Mouse (Mus musculus) neural tube, embryonic 14.5 days (tissue): ENCODE data around the gene Pilra. TPM values are rescaled to one million over a fixed set of nuclear protein-coding genes. Genes with fewer than 3 reads are reported as not detected.

ENCODE experiments used
- ATAC-seq: fragments of 200-750 bp; cut with Nextera tagmentation; 2 replicates; pipeline ENCODE4 v1.8.0; 2017; ENCODE audit warnings: low read depth, mild to moderate bottlenecking, moderate TSS enrichment, moderate library complexity
- H3K27ac ChIP-seq: fragments of 300-500 bp; sonication (generic); 2 replicates; pipeline ENCODE4 v1.5.1; 2014; ENCODE audit warnings: low read depth, mild to moderate bottlenecking, control low read depth, low read length, moderate library complexity, mixed read lengths
- H3K27me3 ChIP-seq: fragments of 300-500 bp; sonication (generic); 2 replicates; pipeline ENCODE4 v1.6.1; 2014; ENCODE audit warnings: low read length; ENCODE audit not compliant: control insufficient read depth, insufficient read depth
- H3K36me3 ChIP-seq: fragments of 300-500 bp; sonication (generic); 2 replicates; pipeline ENCODE4 v1.6.1; 2014; ENCODE audit warnings: low read length, mixed read lengths; ENCODE audit not compliant: control insufficient read depth, insufficient read depth
- H3K4me1 ChIP-seq: fragments of 300-500 bp; sonication (generic); 2 replicates; pipeline ENCODE4 v1.6.1; 2014; ENCODE audit warnings: low read length; ENCODE audit not compliant: control insufficient read depth, insufficient read depth
- H3K4me2 ChIP-seq: fragments of 300-500 bp; sonication (generic); 2 replicates; pipeline ENCODE4 v1.6.1; 2014; ENCODE audit warnings: mild to moderate bottlenecking, low read depth, low read length, control low read depth
- H3K4me3 ChIP-seq: fragments of 300-500 bp; sonication (generic); 2 replicates; pipeline ENCODE4 v1.5.1; 2014; ENCODE audit warnings: low read depth, low read length, control low read depth, mixed read lengths
- H3K9ac ChIP-seq: fragments of 300-500 bp; sonication (generic); replicated peaks from 2 replicates; pipeline ENCODE4 v1.6.1; 2014; ENCODE audit warnings: low read depth, mild to moderate bottlenecking, control low read depth, low read length, mixed read lengths
- H3K9me3 ChIP-seq: fragments of 300-500 bp; sonication (generic); 2 replicates; pipeline ENCODE4 v1.6.1; 2016; ENCODE audit warnings: low read length; ENCODE audit not compliant: control insufficient read depth
- WGBS: fragments of 180-500 bp; shearing (Covaris S2); extraction: QIAGEN DNeasy Blood & Tissue Kit; methylation state at CpG from one replicate; pipeline ENCODE4 v1.1.7; 2014; 5-methylcytosine and 5-hydroxymethylcytosine counted together
- polyA plus RNA-seq: library from polyadenylated mRNA; unstranded; fragments of >200 nt; fragmentation: Nextera tagmentation; extraction: Ambion mirVana; gene quantifications from 2 replicates; pipeline ENCODE4 v1.2.1, GENCODE M21; 2014

Gene Pilra
- polyA plus RNA-seq, 1 experiment from 2014 or later: not detected

DNA sequence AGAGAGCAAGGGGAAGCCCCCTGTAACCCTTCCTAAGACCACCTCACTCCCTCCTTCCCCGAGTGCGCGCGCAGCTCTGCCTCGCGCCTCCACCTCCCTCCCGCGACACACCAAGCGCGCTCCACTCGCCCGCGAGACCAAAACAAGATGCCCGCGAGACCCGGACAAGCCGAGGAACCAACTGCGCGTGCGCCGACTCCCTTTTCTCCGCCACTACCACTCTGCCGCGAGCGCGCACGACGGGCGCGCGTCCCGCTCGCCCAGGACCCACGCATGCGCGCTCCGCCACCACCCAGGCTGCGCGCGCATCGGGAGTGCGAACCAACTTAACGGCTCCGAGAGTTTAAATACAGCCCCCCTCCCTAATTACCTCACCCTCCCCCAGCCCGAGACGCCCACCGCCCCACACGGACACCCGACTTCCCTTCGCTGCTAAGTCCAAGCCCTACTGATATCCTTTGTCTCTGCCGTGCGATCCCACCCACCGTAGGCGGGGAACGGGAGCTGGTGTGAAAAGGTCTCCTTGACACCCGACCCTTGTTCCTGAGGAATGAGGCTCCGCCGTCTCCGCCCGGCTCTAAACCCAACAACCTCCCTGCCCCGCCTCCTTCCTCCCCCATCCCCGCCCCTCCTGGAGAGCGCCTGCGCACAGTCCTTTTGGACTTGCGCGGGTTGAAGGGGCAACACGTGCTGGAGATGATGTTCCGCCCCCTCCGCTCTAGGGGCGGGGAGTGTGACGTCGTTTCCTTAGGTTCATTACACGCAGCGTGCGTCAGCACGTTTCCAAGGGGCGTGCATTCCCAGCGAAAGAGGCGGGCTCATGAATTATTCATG lies 49.8 kb downstream of the Pilra start:
- Histone ChIP-seq H3K4me2 (peak overlapping the region; percentile 76), H3K36me3 (peaks cover 19% of the 10 kb centered on the region; the same call in 1 of the 2 replicates), H3K4me3 (peak overlapping the region; percentile 82), H3K9ac (peak overlapping the region; percentile 85), H3K4me1 (peaks cover 24% of the 10 kb centered on the region), H3K9me3 (no peaks in the 10 kb centered on the region), H3K27ac (peak overlapping the region; percentile 97), H3K27me3 (no peaks in the 10 kb centered on the region)
- under 1% methylated on average over 78 of the region's 79 CpGs for WGBS
- peak; percentile 80 for ATAC-seq

DNA sequence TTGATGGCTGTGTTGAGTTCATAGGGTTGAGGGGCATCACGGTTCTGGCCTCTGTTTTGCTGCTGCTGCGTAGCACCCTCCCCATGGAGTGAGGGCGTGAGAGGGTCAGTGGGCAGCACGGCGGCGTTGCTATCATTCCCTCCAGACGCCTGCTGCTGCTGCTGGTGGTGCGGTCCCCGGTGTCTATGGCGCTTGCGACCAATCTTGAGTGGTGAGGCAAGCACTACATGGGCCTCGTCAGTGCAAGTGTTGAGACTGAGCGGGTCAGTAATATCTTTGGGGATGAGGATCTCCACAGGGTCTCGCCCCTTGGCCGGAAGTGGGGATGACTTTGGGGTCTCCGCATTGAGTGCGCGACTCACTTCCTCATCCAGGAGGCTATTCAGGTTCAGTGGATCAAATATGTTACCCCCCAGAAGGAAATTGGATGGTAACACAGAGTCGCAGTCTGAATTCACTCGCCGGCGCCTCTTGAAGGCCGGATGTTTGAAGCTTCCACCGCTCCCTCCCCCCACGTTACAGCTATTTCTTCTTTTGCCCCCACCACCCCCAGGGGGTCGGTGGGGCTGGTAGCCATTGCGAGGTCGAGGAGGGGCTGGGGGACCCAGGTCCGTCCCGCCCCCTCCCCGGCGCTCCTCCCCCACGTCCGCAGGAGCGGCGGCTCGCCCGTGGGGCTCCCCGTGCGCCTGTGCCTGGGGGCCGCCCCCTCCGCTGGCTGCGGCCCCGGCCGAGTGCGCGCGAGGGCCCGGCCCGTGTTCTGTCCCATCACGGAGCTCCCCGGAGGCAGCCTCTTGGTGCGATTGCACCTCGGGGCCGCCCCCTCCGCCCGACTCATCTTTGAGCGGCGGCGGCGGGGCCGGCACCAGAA lies 50.7 kb downstream of the Pilra start:
- Histone ChIP-seq H3K27me3 (no peaks in the 10 kb centered on the region), H3K36me3 (peaks cover 24% of the 10 kb centered on the region; the same call in 1 of the 2 replicates), H3K4me2 (peak overlapping the region; percentile 76), H3K9me3 (no peaks in the 10 kb centered on the region), H3K9ac (peak overlapping the region; percentile 85), H3K4me3 (peak overlapping the region; percentile 82), H3K27ac (peak overlapping the region; percentile 96), H3K4me1 (peaks cover 27% of the 10 kb centered on the region)
- 1% methylated on average over 44 of the region's 62 CpGs for WGBS
- ATAC-seq: peak; percentile 19

DNA sequence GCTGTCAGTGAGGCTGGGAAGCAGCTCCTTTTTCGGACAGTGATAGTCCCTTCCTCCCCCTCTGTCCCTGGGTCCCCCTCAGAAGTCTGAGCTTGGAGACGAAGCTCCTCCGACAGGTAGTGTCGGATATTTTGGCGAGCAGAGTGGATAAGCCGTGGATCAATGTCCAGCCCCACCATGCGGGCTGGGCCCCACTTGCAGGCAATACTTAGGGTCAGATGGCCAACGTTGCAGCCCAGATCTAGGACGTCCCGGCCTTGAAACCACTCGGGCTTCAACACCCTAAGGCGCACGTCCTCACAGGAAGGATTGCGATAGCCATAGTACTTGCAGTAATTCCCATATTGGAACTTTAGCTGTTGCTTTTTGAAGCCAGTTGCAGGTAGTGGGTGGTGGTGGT lies 51.5 kb downstream of the Pilra start:
- no peaks in the 10 kb centered on the region for H3K27me3 ChIP-seq
- peaks cover 26% of the 10 kb centered on the region; the same call in 1 of the 2 replicates for H3K36me3 ChIP-seq
- WGBS: 85% methylated on average over 14 of the region's 14 CpGs
- H3K4me1 ChIP-seq: peaks cover 36% of the 10 kb centered on the region
- H3K4me2 ChIP-seq: peak overlapping the region; percentile 76
- no peak for ATAC-seq
- H3K9ac ChIP-seq: peak overlapping the region; percentile 85
- peak overlapping the region; percentile 82 for H3K4me3 ChIP-seq
- no peak overlapping the region for H3K27ac ChIP-seq
- H3K9me3 ChIP-seq: no peaks in the 10 kb centered on the region

DNA sequence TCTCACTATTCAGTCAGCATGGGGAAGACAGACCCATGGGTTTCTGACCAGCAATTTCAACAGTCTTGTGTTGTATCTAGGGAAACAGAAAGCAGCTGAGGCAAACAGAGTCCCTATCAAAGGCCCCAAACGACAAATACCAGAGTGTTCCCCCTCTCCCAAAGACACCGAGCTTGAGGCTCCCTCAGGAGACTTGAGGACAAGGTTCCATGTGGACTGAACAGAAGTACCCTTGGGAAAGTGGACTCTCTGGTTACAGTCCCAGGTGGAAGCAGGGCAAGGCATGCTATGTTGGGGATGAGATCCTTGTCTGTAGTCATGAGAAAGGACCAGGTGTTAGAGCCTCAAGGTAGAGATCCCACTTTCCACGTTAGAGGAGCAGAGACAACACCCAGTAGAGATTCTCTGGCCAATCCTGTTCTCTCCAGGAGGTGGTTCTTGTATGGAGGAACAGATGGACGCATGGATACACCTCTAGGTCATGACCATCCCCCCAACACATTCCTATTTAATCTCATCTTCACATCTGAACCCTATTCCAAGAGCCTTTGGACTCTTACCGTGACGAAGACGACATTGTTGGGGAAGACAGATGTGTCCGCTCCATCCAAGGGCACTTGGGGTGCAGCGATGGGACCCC lies 52.1 kb downstream of the Pilra start:
- 74% methylated on average over 9 of the region's 9 CpGs for WGBS
- ATAC-seq: no peak
- Histone ChIP-seq H3K4me2 (peak overlapping the region; percentile 76), H3K4me1 (peaks cover 36% of the 10 kb centered on the region), H3K36me3 (peaks cover 26% of the 10 kb centered on the region; the same call in 1 of the 2 replicates), H3K27ac (no peak overlapping the region), H3K27me3 (no peaks in the 10 kb centered on the region), H3K9ac (peak overlapping the region; percentile 50), H3K4me3 (peak overlapping the region; percentile 82), H3K9me3 (no peaks in the 10 kb centered on the region)

DNA sequence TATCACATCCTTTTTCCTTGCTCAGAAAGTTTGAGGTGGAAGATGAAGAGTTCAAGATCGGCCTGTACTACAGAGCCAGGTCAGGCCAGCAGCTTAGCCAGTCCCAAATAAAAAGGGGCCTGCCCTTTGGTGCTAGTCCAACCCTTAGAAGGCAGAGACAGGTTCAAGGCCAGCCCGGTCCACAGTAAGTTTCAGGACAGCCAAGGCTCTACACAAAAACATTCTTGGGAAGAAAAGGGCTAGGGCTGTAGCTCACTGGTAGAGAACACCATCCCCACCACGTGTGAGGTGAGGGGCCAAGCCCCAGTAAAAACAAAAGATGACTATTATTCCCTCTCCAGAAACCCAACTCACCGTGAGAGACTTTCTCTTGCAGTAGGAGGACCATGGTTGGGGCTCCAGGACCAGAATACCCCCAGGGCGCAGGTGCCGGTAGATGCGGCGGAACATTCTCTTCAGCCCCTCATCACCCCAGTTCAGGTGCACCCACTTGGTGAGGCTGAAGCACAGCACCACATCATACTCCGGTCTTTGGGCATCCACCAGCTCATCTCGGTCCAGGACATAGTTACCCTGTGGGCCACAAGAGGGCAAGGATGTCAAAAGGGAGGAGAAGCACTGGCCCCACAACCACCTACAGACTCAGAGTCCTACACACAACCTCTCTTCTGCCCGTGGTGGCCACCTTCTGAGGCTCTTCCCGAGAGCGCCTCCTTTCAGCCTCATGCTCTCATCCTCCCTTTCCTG lies 53.1 kb downstream of the Pilra start:
- peak overlapping the region; percentile 50 for H3K9ac ChIP-seq
- peak overlapping the region; percentile 82 for H3K4me3 ChIP-seq
- peak overlapping the region; percentile 76 for H3K4me2 ChIP-seq
- ATAC-seq: no peak
- H3K4me1 ChIP-seq: peaks cover 36% of the 10 kb centered on the region
- peaks cover 26% of the 10 kb centered on the region; the same call in 1 of the 2 replicates for H3K36me3 ChIP-seq
- no peaks in the 10 kb centered on the region for H3K27me3 ChIP-seq
- no peak overlapping the region for H3K27ac ChIP-seq
- H3K9me3 ChIP-seq: no peaks in the 10 kb centered on the region
- 87% methylated on average over 13 of the region's 13 CpGs for WGBS

DNA sequence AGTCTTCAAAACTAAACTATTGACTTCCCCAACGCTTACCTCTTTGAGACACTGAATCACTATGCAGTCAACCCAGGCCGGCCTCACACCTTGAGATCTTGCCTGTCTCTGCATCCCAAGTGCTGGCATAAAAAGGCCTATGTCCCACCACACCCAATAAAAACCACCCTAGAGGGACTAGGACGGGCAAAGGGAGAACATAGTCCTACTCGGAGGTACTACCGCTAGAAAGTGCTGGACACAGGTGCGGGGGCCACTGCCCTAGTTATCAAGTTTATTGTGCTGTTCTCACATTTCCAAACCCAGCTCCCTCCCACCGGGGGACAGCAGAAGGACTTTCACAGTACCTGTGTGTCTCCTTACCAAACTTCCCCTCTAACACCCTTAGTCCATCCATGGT lies 54.4 kb downstream of the Pilra start:
- H3K4me2 ChIP-seq: no peak overlapping the region
- 95% methylated on average over 7 of the region's 7 CpGs for WGBS
- H3K9me3 ChIP-seq: no peaks in the 10 kb centered on the region
- peaks cover 26% of the 10 kb centered on the region; the same call in 1 of the 2 replicates for H3K36me3 ChIP-seq
- no peak for ATAC-seq
- H3K4me1 ChIP-seq: peaks cover 36% of the 10 kb centered on the region
- no peak overlapping the region for H3K27ac ChIP-seq
- no peak overlapping the region for H3K4me3 ChIP-seq
- no peak overlapping the region for H3K9ac ChIP-seq
- H3K27me3 ChIP-seq: no peaks in the 10 kb centered on the region

DNA sequence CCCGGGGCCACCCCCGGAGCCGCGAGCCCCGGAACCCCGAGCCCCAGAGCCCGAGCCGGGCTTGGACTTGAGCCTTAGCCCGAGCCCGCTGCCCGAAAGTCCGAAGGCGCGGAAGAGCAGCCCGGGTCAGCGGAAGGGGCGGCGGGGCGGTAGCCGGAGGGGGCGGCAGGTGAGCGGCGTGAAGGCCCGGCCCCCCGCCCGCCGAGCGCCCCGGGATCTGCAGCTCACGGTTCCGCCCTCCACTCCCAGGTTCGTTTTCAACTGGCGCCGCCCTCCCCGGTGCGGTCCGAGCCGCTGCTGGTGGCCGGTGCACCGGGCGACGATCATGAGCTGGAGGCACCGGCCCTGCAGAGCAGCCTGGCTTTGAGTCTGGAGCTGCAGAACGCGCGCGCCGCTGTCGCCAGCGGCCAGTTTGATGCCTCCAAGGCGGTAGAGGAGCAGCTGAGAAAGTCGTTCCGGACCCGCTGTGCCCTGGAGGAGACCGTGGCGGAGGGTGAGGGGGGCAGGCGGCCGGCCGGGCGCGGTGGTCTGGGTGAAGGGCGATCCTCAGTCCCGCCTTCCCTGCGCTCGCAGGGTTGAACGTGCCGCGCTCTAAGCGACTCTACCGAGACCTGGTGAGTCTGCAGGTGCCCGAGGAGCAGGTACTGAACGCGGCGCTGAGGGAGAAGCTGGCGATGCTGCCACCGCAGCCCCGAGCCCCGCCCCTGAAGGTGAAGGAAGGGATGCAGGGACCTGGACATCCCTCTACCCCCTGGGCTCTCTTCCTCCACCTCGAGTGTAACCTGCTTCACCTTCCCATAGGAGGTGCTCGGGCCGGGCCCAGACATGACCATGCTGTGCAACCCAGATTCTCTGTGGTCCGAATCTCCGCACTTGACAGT lies 56.8 kb downstream of the Pilra start:
- Histone ChIP-seq H3K4me1 (peaks cover 26% of the 10 kb centered on the region), H3K27me3 (no peaks in the 10 kb centered on the region), H3K36me3 (peaks cover 22% of the 10 kb centered on the region; the same call in 1 of the 2 replicates), H3K4me2 (peak overlapping the region; percentile 96), H3K9me3 (no peaks in the 10 kb centered on the region), H3K9ac (peak overlapping the region; percentile 90), H3K4me3 (peak overlapping the region; percentile 90), H3K27ac (peak overlapping the region; percentile 71)
- under 1% methylated on average over 75 of the region's 83 CpGs for WGBS
- peak; percentile 19; the same call in 1 of the 2 replicates for ATAC-seq
